Mouse (Mus musculus): Measurements from ENCODE around the gene Rgs10. TPM values are rescaled to one million over a fixed set of nuclear protein-coding genes. Genes with fewer than 3 reads are reported as not detected.

Gene Rgs10
- polyA plus RNA-seq, 1 experiment: not detected

- 89% methylated on average over 12 of the region's 12 CpGs for WGBS
- Histone ChIP-seq H3K4me3 (ENCODE audit: insufficient read depth, low read depth, low read length) (no peak overlapping the region), H3K4me1 (ENCODE audit: control insufficient read depth, insufficient read depth, low read length) (peaks cover 2% of the 10 kb centered on the region; the same call in 1 of the 2 replicates), H3K27ac (ENCODE audit: insufficient read depth, low read depth, low read length) (no peak overlapping the region)
- no peak for TF ChIP-seq CTCF (IDR thresholded peaks at IDR 0.05; ENCODE audit: insufficient read depth, low read depth, low read length)
- TF ChIP-seq POLR2A (IDR thresholded peaks at IDR 0.05; ENCODE audit: insufficient read depth, low read depth, low read length): no peak
Measured at GRCm38 (mm10) chr7:128369366-128369765, 49.2 kb downstream of the Rgs10 start.

- no peak for TF ChIP-seq CTCF (IDR thresholded peaks at IDR 0.05; ENCODE audit: insufficient read depth, low read depth, low read length)
- TF ChIP-seq POLR2A (IDR thresholded peaks at IDR 0.05; ENCODE audit: insufficient read depth, low read depth, low read length): no peak
- Histone ChIP-seq H3K4me1 (ENCODE audit: control insufficient read depth, insufficient read depth, low read length) (peaks cover 2% of the 10 kb centered on the region; the same call in 1 of the 2 replicates), H3K4me3 (ENCODE audit: insufficient read depth, low read depth, low read length) (no peak overlapping the region), H3K27ac (ENCODE audit: insufficient read depth, low read depth, low read length) (no peak overlapping the region)
- WGBS: 91% methylated on average over 6 of the region's 6 CpGs
Measured at GRCm38 (mm10) chr7:128368828-128369227, 49.7 kb downstream of the Rgs10 start.

DNA sequence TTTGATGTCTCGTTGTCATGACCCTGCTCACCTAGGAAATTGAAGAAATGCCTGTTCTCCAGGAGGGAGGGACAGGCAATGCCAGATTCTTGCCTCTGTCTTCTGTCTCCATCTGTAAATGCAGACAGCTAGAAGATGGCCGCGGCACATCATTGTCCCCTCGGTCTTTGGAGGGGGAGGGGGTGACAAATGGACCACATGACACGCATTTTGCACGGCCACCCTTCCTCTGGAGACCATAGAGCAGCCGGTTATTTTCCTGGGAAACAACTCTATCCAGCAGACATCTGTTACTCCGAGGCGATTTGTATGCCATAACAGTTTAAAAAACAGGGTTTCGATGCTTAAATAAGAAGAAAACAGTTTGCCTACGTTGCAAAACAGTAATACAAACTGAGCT, 51.9 kb downstream of the Rgs10 start:
- WGBS: 42% methylated on average over 11 of the region's 11 CpGs
- Histone ChIP-seq H3K4me3 (ENCODE audit: insufficient read depth, low read depth, low read length) (no peak overlapping the region), H3K4me1 (ENCODE audit: control insufficient read depth, insufficient read depth, low read length) (peaks cover 2% of the 10 kb centered on the region; the same call in 1 of the 2 replicates), H3K27ac (ENCODE audit: insufficient read depth, low read depth, low read length) (no peak overlapping the region)
- TF ChIP-seq POLR2A (IDR thresholded peaks at IDR 0.05; ENCODE audit: insufficient read depth, low read depth, low read length): no peak
- no peak for TF ChIP-seq CTCF (IDR thresholded peaks at IDR 0.05; ENCODE audit: insufficient read depth, low read depth, low read length)

DNA sequence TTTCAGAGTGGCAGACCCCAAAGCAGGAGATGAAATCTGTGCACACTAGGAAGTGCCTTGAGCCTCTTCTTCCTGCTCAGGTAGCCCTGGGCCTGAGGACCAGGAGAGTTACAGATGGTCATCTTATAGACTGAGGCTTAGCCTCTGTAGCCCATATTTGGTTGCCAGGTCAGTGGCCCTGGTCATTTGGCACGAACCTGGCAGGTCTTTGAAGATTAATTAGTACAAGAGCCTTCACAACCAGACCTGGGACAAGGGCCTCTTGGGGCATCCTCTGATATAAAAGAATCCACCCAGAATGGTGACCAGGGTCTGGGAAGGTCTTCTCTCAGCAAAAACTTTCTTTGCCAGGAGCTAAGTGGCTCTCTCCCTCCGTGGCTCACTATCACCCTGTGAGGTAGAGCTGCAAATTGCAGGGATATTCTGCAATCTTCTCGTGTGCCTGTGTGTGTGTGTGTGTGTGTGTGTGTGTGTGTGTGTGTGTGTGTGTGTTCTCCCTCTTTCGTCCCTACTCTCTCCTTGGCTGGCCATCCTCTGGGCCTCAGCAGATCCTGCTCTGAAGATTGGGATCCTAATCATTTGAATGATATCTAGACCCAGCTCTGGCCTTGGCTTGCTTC, 53.4 kb downstream of the Rgs10 start:
- Histone ChIP-seq H3K27ac (ENCODE audit: insufficient read depth, low read depth, low read length) (no peak overlapping the region), H3K4me1 (ENCODE audit: control insufficient read depth, insufficient read depth, low read length) (peaks cover 2% of the 10 kb centered on the region; the same call in 1 of the 2 replicates), H3K4me3 (ENCODE audit: insufficient read depth, low read depth, low read length) (no peak overlapping the region)
- WGBS: 72% methylated on average over 4 of the region's 4 CpGs
- TF ChIP-seq CTCF (IDR thresholded peaks at IDR 0.05; ENCODE audit: insufficient read depth, low read depth, low read length): no peak
- TF ChIP-seq POLR2A (IDR thresholded peaks at IDR 0.05; ENCODE audit: insufficient read depth, low read depth, low read length): no peak

DNA sequence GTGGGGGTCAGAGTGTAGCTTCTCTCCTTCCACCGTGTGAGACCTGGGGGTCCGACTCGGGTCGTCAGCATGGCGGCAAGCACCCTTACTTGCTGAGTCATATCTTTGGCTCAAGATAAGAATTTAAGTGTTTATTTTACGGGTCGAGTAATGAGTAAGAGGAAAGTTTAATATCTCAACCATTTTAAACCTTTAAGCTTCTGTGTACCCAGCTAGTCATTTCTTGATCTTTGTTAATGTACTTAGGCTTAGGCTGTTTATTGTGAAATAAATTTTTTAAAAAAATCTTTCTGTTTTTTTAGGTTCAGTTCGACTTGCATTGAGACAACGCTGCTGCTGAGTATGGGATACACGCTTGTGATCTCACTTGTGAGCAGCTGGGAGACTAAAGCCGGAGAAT, 54.0 kb downstream of the Rgs10 start:
- Histone ChIP-seq H3K4me3 (ENCODE audit: insufficient read depth, low read depth, low read length) (no peak overlapping the region), H3K4me1 (ENCODE audit: control insufficient read depth, insufficient read depth, low read length) (peaks cover 2% of the 10 kb centered on the region; the same call in 1 of the 2 replicates), H3K27ac (ENCODE audit: insufficient read depth, low read depth, low read length) (no peak overlapping the region)
- WGBS: 90% methylated on average over 11 of the region's 11 CpGs
- TF ChIP-seq POLR2A (IDR thresholded peaks at IDR 0.05; ENCODE audit: insufficient read depth, low read depth, low read length) (no peak), CTCF (IDR thresholded peaks at IDR 0.05; ENCODE audit: insufficient read depth, low read depth, low read length) (no peak)

- 85% methylated on average over 10 of the region's 10 CpGs for WGBS
- no peak for TF ChIP-seq CTCF (IDR thresholded peaks at IDR 0.05; ENCODE audit: insufficient read depth, low read depth, low read length)
- no peak for TF ChIP-seq POLR2A (IDR thresholded peaks at IDR 0.05; ENCODE audit: insufficient read depth, low read depth, low read length)
- no peak overlapping the region for H3K4me3 ChIP-seq (ENCODE audit: insufficient read depth, low read depth, low read length)
- H3K27ac ChIP-seq (ENCODE audit: insufficient read depth, low read depth, low read length): no peak overlapping the region
- H3K4me1 ChIP-seq (ENCODE audit: control insufficient read depth, insufficient read depth, low read length): peaks cover 2% of the 10 kb centered on the region; the same call in 1 of the 2 replicates
Measured at GRCm38 (mm10) chr7:128363806-128364205, 54.8 kb downstream of the Rgs10 start.

DNA sequence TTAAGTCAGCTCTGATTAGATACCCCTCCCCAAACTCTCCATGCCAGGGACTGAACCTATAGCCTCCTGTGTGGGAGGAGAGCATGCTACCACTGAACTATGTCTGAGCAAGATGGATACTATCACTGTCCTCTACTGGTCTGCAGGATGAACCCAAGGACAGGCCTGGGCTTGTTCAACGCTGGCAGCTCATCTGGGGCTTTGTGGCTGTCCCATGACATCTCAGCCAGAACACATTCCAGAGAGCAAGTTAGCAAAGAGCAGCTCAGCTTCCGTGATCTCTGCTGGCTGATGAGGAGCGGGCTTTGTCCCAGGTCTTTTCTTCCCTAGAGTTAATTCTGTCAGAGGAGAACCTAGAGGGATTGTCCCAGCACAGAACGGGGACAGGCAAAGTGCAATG, 55.6 kb downstream of the Rgs10 start:
- no peak for TF ChIP-seq CTCF (IDR thresholded peaks at IDR 0.05; ENCODE audit: insufficient read depth, low read depth, low read length)
- Histone ChIP-seq H3K4me3 (ENCODE audit: insufficient read depth, low read depth, low read length) (no peak overlapping the region), H3K4me1 (ENCODE audit: control insufficient read depth, insufficient read depth, low read length) (peaks cover 2% of the 10 kb centered on the region; the same call in 1 of the 2 replicates), H3K27ac (ENCODE audit: insufficient read depth, low read depth, low read length) (no peak overlapping the region)
- WGBS: 79% methylated on average over 4 of the region's 4 CpGs

GRCm38 (mm10) chr7:128359741-128360140, 58.8 kb downstream of the Rgs10 start:
- H3K27ac ChIP-seq (ENCODE audit: insufficient read depth, low read depth, low read length): no peak overlapping the region
- no peak for TF ChIP-seq CTCF (IDR thresholded peaks at IDR 0.05; ENCODE audit: insufficient read depth, low read depth, low read length)
- H3K4me1 ChIP-seq (ENCODE audit: control insufficient read depth, insufficient read depth, low read length): no peaks in the 10 kb centered on the region
- no peak overlapping the region for H3K4me3 ChIP-seq (ENCODE audit: insufficient read depth, low read depth, low read length)
- WGBS: 82% methylated on average over 9 of the region's 9 CpGs

DNA sequence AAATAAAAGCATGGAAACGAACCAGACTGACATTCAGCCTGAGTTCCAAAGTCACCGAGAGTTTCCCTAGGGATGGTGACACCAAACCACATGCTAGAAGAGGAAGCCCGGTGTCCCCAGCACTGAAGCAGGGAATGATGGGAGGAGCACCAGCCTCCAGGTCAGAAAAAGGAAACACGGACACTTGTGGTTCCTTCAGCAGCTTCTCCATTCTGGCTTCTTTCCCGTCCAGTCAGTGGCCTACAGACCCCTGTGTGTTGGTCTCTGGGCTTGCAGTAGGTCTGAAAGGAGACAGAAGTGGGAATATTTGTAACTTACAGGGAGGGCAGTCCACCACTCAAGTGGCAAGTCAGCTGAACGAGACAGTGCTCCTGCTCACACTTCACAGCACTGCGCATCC, 59.4 kb downstream of the Rgs10 start:
- H3K4me1 ChIP-seq (ENCODE audit: control insufficient read depth, insufficient read depth, low read length): no peaks in the 10 kb centered on the region
- H3K4me3 ChIP-seq (ENCODE audit: insufficient read depth, low read depth, low read length): no peak overlapping the region
- H3K27ac ChIP-seq (ENCODE audit: insufficient read depth, low read depth, low read length): no peak overlapping the region
- 78% methylated on average over 7 of the region's 7 CpGs for WGBS
- TF ChIP-seq POLR2A (IDR thresholded peaks at IDR 0.05; ENCODE audit: insufficient read depth, low read depth, low read length) (no peak), CTCF (IDR thresholded peaks at IDR 0.05; ENCODE audit: insufficient read depth, low read depth, low read length) (no peak)

DNA sequence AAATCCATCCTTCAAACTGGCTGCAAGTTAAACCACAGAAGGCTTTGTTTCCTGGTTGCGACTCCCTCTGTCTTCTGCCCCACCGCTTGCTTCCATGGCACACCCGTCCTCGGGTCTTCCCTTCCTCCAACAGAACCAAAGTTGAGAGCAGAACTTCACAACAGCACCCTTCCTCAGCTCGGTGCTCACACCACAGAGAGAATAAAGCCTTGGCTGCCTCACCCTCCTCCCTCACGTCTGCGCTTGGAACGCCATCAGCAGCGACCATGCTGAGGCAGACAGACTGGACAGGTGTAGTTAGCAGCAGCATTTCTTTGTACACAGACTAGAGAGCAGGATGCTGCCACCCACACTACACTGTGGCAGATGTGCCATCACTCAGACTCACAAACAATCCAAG, 59.8 kb downstream of the Rgs10 start:
- TF ChIP-seq CTCF (IDR thresholded peaks at IDR 0.05; ENCODE audit: insufficient read depth, low read depth, low read length) (no peak), POLR2A (IDR thresholded peaks at IDR 0.05; ENCODE audit: insufficient read depth, low read depth, low read length) (no peak)
- no peak overlapping the region for H3K4me3 ChIP-seq (ENCODE audit: insufficient read depth, low read depth, low read length)
- WGBS: 75% methylated on average over 9 of the region's 9 CpGs
- no peaks in the 10 kb centered on the region for H3K4me1 ChIP-seq (ENCODE audit: control insufficient read depth, insufficient read depth, low read length)
- no peak overlapping the region for H3K27ac ChIP-seq (ENCODE audit: insufficient read depth, low read depth, low read length)

Data from olfactory bulb, adult 2 months (tissue).